Comparison of ENCODE assay signal across 16 mouse cellular contexts in the genomic region with DNA sequence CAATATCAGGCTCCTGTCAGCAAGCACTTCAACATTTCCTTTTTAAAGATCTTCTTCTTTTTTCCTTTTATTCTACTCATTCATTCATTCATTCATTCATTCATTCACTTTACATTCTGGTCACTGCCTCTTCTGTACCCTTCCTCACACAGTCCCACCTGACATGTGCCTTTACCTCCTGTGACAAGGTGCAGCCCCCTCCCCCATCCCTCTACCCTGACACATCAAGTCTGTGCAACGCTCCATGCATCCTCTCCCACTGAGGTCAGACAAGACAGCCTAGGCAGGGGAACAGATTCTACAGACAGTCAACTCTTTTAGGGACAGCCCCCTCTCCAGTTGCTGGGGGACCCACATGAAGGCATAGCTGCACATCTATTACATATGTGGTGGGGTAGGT.
"Had no signal": no experiment of that assay in that cellular context is flagged by ENCODE, and none has a peak within 500 bp of the region (broad histone marks: within the 10 kb centered on the region; RNA-seq: fewer than 3 reads in every experiment).

No protein-coding gene starts in this region.

- H3K4me3 ChIP-seq: liver, embryonic 13.5 days; liver, embryonic 15.5 days; megakaryocyte, embryonic 14.5 days; neural tube, embryonic 12.5 days; stomach, embryonic 15.5 days had no signal

- H3K27ac ChIP-seq: liver, embryonic 13.5 days; liver, embryonic 15.5 days; macrophage; neural tube, embryonic 12.5 days; stomach, embryonic 15.5 days; stomach, postnatal 0 days had no signal

- DNase-seq: liver, embryonic 13.5 days; liver, postnatal 0 days; lung, adult 2 months; lung, postnatal 10 days; right cerebral cortex, postnatal 14 days; thymus, adult 2 months; thymus, postnatal 25 days; thymus, postnatal 4 days had no signal

- H3K27me3 ChIP-seq: liver, embryonic 13.5 days; liver, embryonic 15.5 days; megakaryocyte, embryonic 14.5 days; neural tube, embryonic 12.5 days; stomach, embryonic 15.5 days had no signal

- H3K4me2 ChIP-seq: liver, embryonic 11.5 days; liver, embryonic 13.5 days; liver, embryonic 15.5 days; neural tube, embryonic 12.5 days; stomach, embryonic 15.5 days had no signal

- H3K4me1 ChIP-seq: liver, embryonic 13.5 days; liver, embryonic 15.5 days; neural tube, embryonic 12.5 days; stomach, embryonic 15.5 days had no signal

- ATAC-seq: liver, postnatal 0 days; midbrain, embryonic 16.5 days had no signal

- H3K9ac ChIP-seq: liver, embryonic 13.5 days; liver, embryonic 15.5 days; liver, postnatal 0 days; neural tube, embryonic 12.5 days; stomach, embryonic 15.5 days had no signal

- H3K36me3 ChIP-seq: liver, embryonic 13.5 days; liver, embryonic 15.5 days; neural tube, embryonic 12.5 days; stomach, embryonic 15.5 days had no signal

- H3K9me3 ChIP-seq: liver, embryonic 13.5 days; liver, embryonic 15.5 days; neural tube, embryonic 12.5 days; stomach, embryonic 15.5 days had no signal
